Mouse (Mus musculus): ENCODE measurements around the gene Psmd8.
"Not testable (repeated sequence)": the region's sequence is repeated elsewhere in the genome, so short reads cannot be mapped to it uniquely, and the experiment has no call there.

The Psmd8 gene

GRCm38 (mm10) chr7:29170066-29170754 lies 10.3 kb downstream of the Psmd8 start, which contains the start of the genes Ggn and Spred3:
Gene Ggn (plus strand): TSS chr7:29170210.
Gene Spred3 (minus strand): TSS chr7:29170411.
- peak; percentile 31 for DNase-seq

GRCm38 (mm10) chr7:29169231-29170065 lies 11.1 kb downstream of the Psmd8 start:
- DNase-seq, result peak; percentile 80

- peak; percentile 37 for DNase-seq
Observed at GRCm38 (mm10) chr7:29168791-29169230, 11.7 kb downstream of the Psmd8 start.

GRCm38 (mm10) chr7:29168121-29168695 lies 12.3 kb downstream of the Psmd8 start:
- DNase-seq, result no peak

GRCm38 (mm10) chr7:29167656-29168055 lies 12.8 kb downstream of the Psmd8 start:
- no peak for DNase-seq

GRCm38 (mm10) chr7:29162750-29163525 lies 17.6 kb downstream of the Psmd8 start:
- DNase-seq, result no peak

GRCm38 (mm10) chr7:29162294-29162693 lies 18.2 kb downstream of the Psmd8 start:
- DNase-seq, result no peak

- DNase-seq, result no peak
Observed at GRCm38 (mm10) chr7:29158264-29158663, 22.2 kb downstream of the Psmd8 start.

- peak; percentile 82 for DNase-seq
Observed at GRCm38 (mm10) chr7:29155838-29156782, 24.4 kb downstream of the Psmd8 start, which contains the start of gene Fam98c. Gene Fam98c (minus strand): TSS chr7:29156234.

GRCm38 (mm10) chr7:29155196-29155837 lies 25.2 kb downstream of the Psmd8 start:
- DNase-seq, result peak; percentile 92

- DNase-seq, result no peak
Observed at GRCm38 (mm10) chr7:29154018-29154720, 26.3 kb downstream of the Psmd8 start.

GRCm38 (mm10) chr7:29151486-29151885 lies 29.0 kb downstream of the Psmd8 start:
- no peak for DNase-seq

- DNase-seq, result no peak
Observed at GRCm38 (mm10) chr7:29148771-29149170, 31.7 kb downstream of the Psmd8 start.

- no peak for DNase-seq
Observed at GRCm38 (mm10) chr7:29146625-29147367, 33.7 kb downstream of the Psmd8 start.

- no peak for DNase-seq
Observed at GRCm38 (mm10) chr7:29144006-29144405, 36.5 kb downstream of the Psmd8 start.

GRCm38 (mm10) chr7:29141416-29141815 lies 39.1 kb downstream of the Psmd8 start:
- no peak for DNase-seq

GRCm38 (mm10) chr7:29139237-29139636 lies 41.3 kb downstream of the Psmd8 start:
- not testable (repeated sequence) for DNase-seq

- no peak for DNase-seq
Observed at GRCm38 (mm10) chr7:29137429-29137828, 43.1 kb downstream of the Psmd8 start.

- peak; percentile 33 for DNase-seq
Observed at GRCm38 (mm10) chr7:29134693-29135386, 45.7 kb downstream of the Psmd8 start, which contains the start of gene Rasgrp4. Gene Rasgrp4 (plus strand): TSS chr7:29134851.

Data from right cerebral cortex, postnatal 14 days (tissue).